8 mouse cellular contexts compared by ENCODE assay signal in genomic region chr3:89715967-89716256, GRCm38 (mm10). TPM values are rescaled to one million over a fixed set of nuclear protein-coding genes. Genes with fewer than 3 reads are reported as not detected.
A peak's percentile ranks its signal among the peaks of the same experiment; 100 is the strongest.
DNase-seq lines count a peak whose midpoint lies in the region; ATAC-seq and TF ChIP-seq lines count a peak whose summit lies in the region.

No protein-coding gene starts in this region.

- no peaks in the 10 kb centered on the region for H3K27me3 ChIP-seq in kidney, postnatal 0 days (ENCODE audit: insufficient read depth, low read length)
- H3K27me3 ChIP-seq in embryonic facial prominence, embryonic 12.5 days = peaks cover 3% of the 10 kb centered on the region; the same call in 1 of the 2 replicates
- H3K27me3 ChIP-seq in hindbrain, embryonic 16.5 days (replicated peaks; ENCODE audit: control insufficient read depth, insufficient read depth, low read length) = 0 out of 2 replicates have a peak, but pooled peaks cover 2% of the 10 kb centered on the region
- no peaks in the 10 kb centered on the region for H3K27me3 ChIP-seq in midbrain, postnatal 0 days (ENCODE audit: insufficient read depth, low read length)
- H3K27me3 ChIP-seq in thymus, adult 2 months (ENCODE audit: control insufficient read depth, insufficient read depth, low read length) = no peaks in the 10 kb centered on the region; the same call in 1 of the 2 replicates

- H3K4me1 ChIP-seq in kidney, postnatal 0 days (replicated peaks; ENCODE audit: insufficient read depth, low read length) = no peaks in the 10 kb centered on the region
- H3K4me1 ChIP-seq in embryonic facial prominence, embryonic 12.5 days = peaks cover 12% of the 10 kb centered on the region
- H3K4me1 ChIP-seq in hindbrain, embryonic 16.5 days (ENCODE audit: control insufficient read depth, insufficient read depth, low read depth, low read length) = peaks cover 15% of the 10 kb centered on the region
- no peaks in the 10 kb centered on the region for H3K4me1 ChIP-seq in midbrain, postnatal 0 days (ENCODE audit: insufficient read depth, low read length)
- H3K4me1 ChIP-seq in thymus, adult 2 months (replicated peaks; ENCODE audit: control insufficient read depth, insufficient read depth, low read length) = peaks cover 11% of the 10 kb centered on the region

- no peak for DNase-seq in kidney, postnatal 0 days (ENCODE audit: low spot score)
- DNase-seq in kidney, postnatal 36 days = no peak
- no peak for DNase-seq in midbrain, postnatal 0 days (ENCODE audit: low spot score)
- no peak for DNase-seq in thymus, adult 2 months

- peak overlapping the region; percentile 96 for H3K4me2 ChIP-seq in kidney, postnatal 0 days (ENCODE audit: low read length)
- peak overlapping the region; percentile 72 for H3K4me2 ChIP-seq in embryonic facial prominence, embryonic 12.5 days (replicated peaks)
- H3K4me2 ChIP-seq in hindbrain, embryonic 16.5 days (ENCODE audit: low read length) = peak overlapping the region; percentile 64
- peak overlapping the region; percentile 81 for H3K4me2 ChIP-seq in midbrain, postnatal 0 days (ENCODE audit: low read depth, low read length, poor library complexity, severe bottlenecking)

- TF ChIP-seq CTCF in kidney, postnatal 0 days (IDR thresholded peaks at IDR 0.05; ENCODE audit: low read depth) = no peak
- TF ChIP-seq CTCF in midbrain, postnatal 0 days (IDR thresholded peaks at IDR 0.05) = no peak
- TF ChIP-seq CTCF in thymus, adult 2 months (IDR thresholded peaks at IDR 0.05; ENCODE audit: borderline replicate concordance, control insufficient read depth, extremely low read depth, insufficient read depth, low read length, poor library complexity) = no peak

- H3K27ac ChIP-seq in kidney, postnatal 0 days = no peak overlapping the region
- H3K27ac ChIP-seq in embryonic facial prominence, embryonic 12.5 days = no peak overlapping the region
- no peak overlapping the region; the same call in 1 of the 2 replicates for H3K27ac ChIP-seq in hindbrain, embryonic 16.5 days (ENCODE audit: low read depth, low read length)
- peak overlapping the region; percentile 94 for H3K27ac ChIP-seq in midbrain, postnatal 0 days (ENCODE audit: low read depth, low read length)
- no peak overlapping the region for H3K27ac ChIP-seq in thymus, adult 2 months (ENCODE audit: control insufficient read depth, insufficient read depth, low read length)

- no peaks in the 10 kb centered on the region for H3K36me3 ChIP-seq in kidney, postnatal 0 days (ENCODE audit: insufficient read depth, low read length)
- H3K36me3 ChIP-seq in embryonic facial prominence, embryonic 12.5 days = no peaks in the 10 kb centered on the region
- H3K36me3 ChIP-seq in hindbrain, embryonic 16.5 days (ENCODE audit: control insufficient read depth, insufficient read depth, low read length) = no peaks in the 10 kb centered on the region
- H3K36me3 ChIP-seq in midbrain, postnatal 0 days (ENCODE audit: insufficient read depth, low read length) = no peaks in the 10 kb centered on the region
- no peaks in the 10 kb centered on the region for H3K36me3 ChIP-seq in thymus, adult 2 months (ENCODE audit: control insufficient read depth, insufficient read depth, low read length)

- H3K4me3 ChIP-seq in kidney, postnatal 0 days (replicated peaks; ENCODE audit: low read depth, low read length) = peak overlapping the region; percentile 89
- H3K4me3 ChIP-seq in embryonic facial prominence, embryonic 12.5 days = peak overlapping the region; percentile 99
- H3K4me3 ChIP-seq in hindbrain, embryonic 16.5 days (ENCODE audit: low read length) = peak overlapping the region; percentile 70
- H3K4me3 ChIP-seq in midbrain, postnatal 0 days (ENCODE audit: low read depth, low read length) = peak overlapping the region; percentile 97
- H3K4me3 ChIP-seq in thymus, adult 2 months (ENCODE audit: control insufficient read depth, insufficient read depth, low read length) = no peak overlapping the region

- 63% methylated on average over 6 of the region's 6 CpGs for WGBS in kidney, postnatal 0 days
- 61% methylated on average over 6 of the region's 6 CpGs for WGBS in embryonic facial prominence, embryonic 12.5 days
- 44% methylated on average over 6 of the region's 6 CpGs for WGBS in hindbrain, embryonic 16.5 days
- 39% methylated on average over 6 of the region's 6 CpGs for WGBS in midbrain, postnatal 0 days
- WGBS in thymus, adult 2 months = 79% methylated on average over 6 of the region's 6 CpGs

- no peak overlapping the region for H3K9ac ChIP-seq in kidney, postnatal 0 days (ENCODE audit: low read depth, low read length)
- peak overlapping the region; percentile 95 for H3K9ac ChIP-seq in embryonic facial prominence, embryonic 12.5 days
- peak overlapping the region; percentile 82 for H3K9ac ChIP-seq in hindbrain, embryonic 16.5 days (ENCODE audit: low read depth, low read length)
- peak overlapping the region; percentile 96 for H3K9ac ChIP-seq in midbrain, postnatal 0 days (replicated peaks; ENCODE audit: low read length, poor library complexity, severe bottlenecking)

- no peak for TF ChIP-seq POLR2A in thymus, adult 2 months (IDR thresholded peaks at IDR 0.05; ENCODE audit: control insufficient read depth, extremely low read depth, insufficient read depth, low read length, poor library complexity)

- ATAC-seq in kidney, postnatal 0 days (replicated peaks; ENCODE audit: low FRiP score, low read depth) = no peak
- ATAC-seq in embryonic facial prominence, embryonic 12.5 days (ENCODE audit: insufficient number of reproducible peaks, insufficient read depth, low FRiP score, low TSS enrichment) = no peak
- ATAC-seq in hindbrain, embryonic 16.5 days = no peak
- ATAC-seq in midbrain, postnatal 0 days (ENCODE audit: low FRiP score) = no peak
- ATAC-seq in monocyte, adult 5-6 weeks (replicated peaks; ENCODE audit: insufficient number of reproducible peaks, low FRiP score, low TSS enrichment, poor library complexity, severe bottlenecking) = no peak
- no peak for ATAC-seq in erythroid progenitor cell, adult 5-6 weeks (replicated peaks; ENCODE audit: low FRiP score, poor library complexity, severe bottlenecking)

- H3K9me3 ChIP-seq in kidney, postnatal 0 days (replicated peaks; ENCODE audit: low read length) = no peaks in the 10 kb centered on the region
- H3K9me3 ChIP-seq in embryonic facial prominence, embryonic 12.5 days = no peaks in the 10 kb centered on the region
- H3K9me3 ChIP-seq in hindbrain, embryonic 16.5 days (ENCODE audit: control insufficient read depth, low read length) = no peaks in the 10 kb centered on the region
- no peaks in the 10 kb centered on the region for H3K9me3 ChIP-seq in midbrain, postnatal 0 days (ENCODE audit: low read length)

RNA-seq across cellular contexts. Expression of gene Adar, which starts 1.1 kb away (rescaled TPM):
- 9.6 and 10.5 TPM in 2 replicates for polyA plus RNA-seq in kidney, postnatal 0 days (2015; fragmentation: Nextera tagmentation; extraction: Ambion mirVana)
- polyA plus RNA-seq in embryonic facial prominence, embryonic 12.5 days (2016; fragmentation: Nextera tagmentation; extraction: Ambion mirVana) = 15.0 and 15.1 TPM in 2 replicates
- 25.2 and 32.4 TPM in 2 replicates for polyA plus RNA-seq in hindbrain, embryonic 16.5 days (2015; fragmentation: Nextera tagmentation; extraction: Ambion mirVana)
- total RNA-seq in midbrain, postnatal 0 days (2014; rRNA removed) = 77.1 and 93.6 TPM in 2 replicates
- polyA plus RNA-seq in midbrain, postnatal 0 days (2015; fragmentation: Nextera tagmentation; extraction: Ambion mirVana) = 21.8 and 22.9 TPM in 2 replicates
- 37.0 to 89.6 TPM (median 41.2 TPM) in 3 replicates for total RNA-seq in monocyte, adult 5-6 weeks (2017)
- 36.0 and 68.1 TPM in 2 replicates for total RNA-seq in erythroid progenitor cell, adult 5-6 weeks (2015; ENCODE audit: low replicate concordance)
- total RNA-seq in erythroid progenitor cell, adult 5-6 weeks (2017; ENCODE audit: low replicate concordance) = 63.2 and 84.3 TPM in 2 replicates
- 70.8 and 71.1 TPM in 2 replicates for polyA plus RNA-seq in thymus, adult 2 months (2012; rRNA removed)

RNA-seq across cellular contexts. Expression of gene Chrnb2, which starts 48.5 kb away (rescaled TPM):
- 0.36 and 0.47 TPM in 2 replicates for polyA plus RNA-seq in kidney, postnatal 0 days (2015; fragmentation: Nextera tagmentation; extraction: Ambion mirVana)
- polyA plus RNA-seq in embryonic facial prominence, embryonic 12.5 days (2016; fragmentation: Nextera tagmentation; extraction: Ambion mirVana) = 3.2 and 4.3 TPM in 2 replicates
- 23.5 and 27.7 TPM in 2 replicates for polyA plus RNA-seq in hindbrain, embryonic 16.5 days (2015; fragmentation: Nextera tagmentation; extraction: Ambion mirVana)
- total RNA-seq in midbrain, postnatal 0 days (2014; rRNA removed) = 47.3 and 53.6 TPM in 2 replicates
- 20.5 and 20.9 TPM in 2 replicates for polyA plus RNA-seq in midbrain, postnatal 0 days (2015; fragmentation: Nextera tagmentation; extraction: Ambion mirVana)
- 1.2 to 1.6 TPM (median 1.3 TPM) in 3 replicates for total RNA-seq in monocyte, adult 5-6 weeks (2017)
- not detected in 2 replicates for total RNA-seq in erythroid progenitor cell, adult 5-6 weeks (2015; ENCODE audit: low replicate concordance)
- 0.13 and 0.23 TPM in 2 replicates for total RNA-seq in erythroid progenitor cell, adult 5-6 weeks (2017; ENCODE audit: low replicate concordance)
- 2.8 and 2.9 TPM in 2 replicates for polyA plus RNA-seq in thymus, adult 2 months (2012; rRNA removed)

RNA-seq across cellular contexts. Expression of gene Ube2q1, which starts 57.5 kb away (rescaled TPM):
- polyA plus RNA-seq in kidney, postnatal 0 days (2015; fragmentation: Nextera tagmentation; extraction: Ambion mirVana) = 11.3 and 13.2 TPM in 2 replicates
- 17.5 and 18.0 TPM in 2 replicates for polyA plus RNA-seq in embryonic facial prominence, embryonic 12.5 days (2016; fragmentation: Nextera tagmentation; extraction: Ambion mirVana)
- polyA plus RNA-seq in hindbrain, embryonic 16.5 days (2015; fragmentation: Nextera tagmentation; extraction: Ambion mirVana) = 9.7 and 10.5 TPM in 2 replicates
- total RNA-seq in midbrain, postnatal 0 days (2014; rRNA removed) = 59.1 and 62.2 TPM in 2 replicates
- polyA plus RNA-seq in midbrain, postnatal 0 days (2015; fragmentation: Nextera tagmentation; extraction: Ambion mirVana) = 8.9 and 9.4 TPM in 2 replicates
- 170 to 205 TPM (median 172 TPM) in 3 replicates for total RNA-seq in monocyte, adult 5-6 weeks (2017)
- 19.1 and 23.1 TPM in 2 replicates for total RNA-seq in erythroid progenitor cell, adult 5-6 weeks (2015; ENCODE audit: low replicate concordance)
- total RNA-seq in erythroid progenitor cell, adult 5-6 weeks (2017; ENCODE audit: low replicate concordance) = 13.3 and 17.6 TPM in 2 replicates
- polyA plus RNA-seq in thymus, adult 2 months (2012; rRNA removed) = 47.8 and 49.1 TPM in 2 replicates
